Mouse (Mus musculus) midbrain, postnatal 0 days (tissue): ENCODE results near the gene Lacc1. TPM values are rescaled to one million over a fixed set of nuclear protein-coding genes. Genes with fewer than 3 reads are reported as not detected.

Source experiments
- ATAC-seq: fragments of 200-750 bp; cut with Nextera tagmentation; 2 replicates; pipeline ENCODE4 v1.8.0; 2017; ENCODE audit warnings: moderate number of reproducible peaks, mild to moderate bottlenecking, moderate TSS enrichment, moderate library complexity; ENCODE audit not compliant: low FRiP score
- DNase-seq: peaks from one replicate; pipeline ENCODE4 v3.0.0-alpha.2; 2015; ENCODE audit warnings: low spot score
- H3K27ac ChIP-seq: fragments of 300-500 bp; sonication (generic); 2 replicates; pipeline ENCODE4 v1.5.1; 2014; ENCODE audit warnings: low read depth, mild to moderate bottlenecking, low read length, mixed read lengths
- H3K27me3 ChIP-seq: fragments of 300-500 bp; sonication (generic); 2 replicates; pipeline ENCODE4 v1.6.1; 2014; ENCODE audit warnings: low read length, control low read depth, mixed read lengths; ENCODE audit not compliant: insufficient read depth
- H3K36me3 ChIP-seq: fragments of 300-500 bp; sonication (generic); 2 replicates; pipeline ENCODE4 v1.6.1; 2014; ENCODE audit warnings: low read length, control low read depth, mixed read lengths; ENCODE audit not compliant: insufficient read depth
- H3K4me1 ChIP-seq: fragments of 300-500 bp; sonication (generic); 2 replicates; pipeline ENCODE4 v1.6.1; 2014; ENCODE audit warnings: mild to moderate bottlenecking, control low read depth, antibody characterized with exemption, low read length, mixed read lengths; ENCODE audit not compliant: insufficient read depth
- H3K4me2 ChIP-seq: fragments of 300-500 bp; sonication (generic); 2 replicates; pipeline ENCODE4 v1.6.1; 2014; ENCODE audit warnings: low read depth, mild to moderate bottlenecking, low read length, mixed read lengths; ENCODE audit not compliant: poor library complexity, severe bottlenecking
- H3K4me3 ChIP-seq: fragments of 300-500 bp; sonication (generic); 2 replicates; pipeline ENCODE4 v1.5.1; 2014; ENCODE audit warnings: low read depth, mild to moderate bottlenecking, low read length, moderate library complexity
- H3K9ac ChIP-seq: fragments of 300-500 bp; sonication (generic); replicated peaks from 2 replicates; pipeline ENCODE4 v1.6.1; 2014; ENCODE audit warnings: mild to moderate bottlenecking, low read length, moderate library complexity, mixed read lengths; ENCODE audit not compliant: poor library complexity, severe bottlenecking
- H3K9me3 ChIP-seq: fragments of 300-500 bp; sonication (generic); 2 replicates; pipeline ENCODE4 v1.6.1; 2016; ENCODE audit warnings: low read length, control low read depth
- CTCF ChIP-seq: IDR thresholded peaks from 2 replicates; pipeline ENCODE4 v1.5.1; 2016; ENCODE audit warnings: antibody characterized with exemption, mild to moderate bottlenecking
- WGBS: fragments of 180-500 bp; shearing (Covaris S2); extraction: QIAGEN DNeasy Blood & Tissue Kit; methylation state at CpG from one replicate; pipeline ENCODE4 v1.1.7; 2014; 5-methylcytosine and 5-hydroxymethylcytosine counted together
- polyA plus RNA-seq: library from polyadenylated mRNA; unstranded; fragments of >200 nt; fragmentation: Nextera tagmentation; extraction: Ambion mirVana; gene quantifications from 2 replicates; pipeline ENCODE4 v1.2.1, GENCODE M21; 2015
- total RNA-seq: library from RNA; depleted of rRNA; stranded (reverse); fragments of >200 nt; gene quantifications from 2 replicates; pipeline ENCODE4 v1.2.3, GENCODE M21; 2014

Gene Lacc1
- total and polyA plus RNA-seq, 2 experiments from 2014 or later = 1.5 to 2.2 TPM

DNA sequence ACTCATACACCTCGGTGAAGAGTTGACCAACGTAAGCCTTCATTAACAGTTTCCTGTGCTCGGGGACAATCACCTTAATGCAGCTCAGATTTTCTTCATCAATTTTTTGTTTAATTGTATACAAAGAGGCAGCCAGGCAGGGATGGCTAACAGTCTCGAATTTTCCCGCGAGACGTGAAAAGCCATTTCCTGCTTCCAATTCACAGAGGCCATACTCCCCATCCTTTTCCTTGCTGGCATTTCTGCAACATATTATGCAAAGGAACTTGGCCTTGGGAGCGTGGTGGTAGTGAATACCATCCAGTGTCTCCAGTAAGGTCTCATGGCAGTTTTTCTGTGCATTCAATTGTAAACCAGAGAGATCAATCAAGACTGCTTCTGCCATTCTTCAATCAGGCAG lies 1.7 kb downstream of the Lacc1 start:
- Histone ChIP-seq H3K4me2 (no peak overlapping the region), H3K27ac (no peak overlapping the region), H3K9me3 (no peaks in the 10 kb centered on the region), H3K27me3 (no peaks in the 10 kb centered on the region), H3K9ac (no peak overlapping the region), H3K36me3 (no peaks in the 10 kb centered on the region), H3K4me1 (no peaks in the 10 kb centered on the region), H3K4me3 (no peak overlapping the region)
- WGBS = 90% methylated on average over 8 of the region's 8 CpGs
- ATAC-seq (no peak), DNase-seq (no peak)
- no peak for TF ChIP-seq CTCF

DNA sequence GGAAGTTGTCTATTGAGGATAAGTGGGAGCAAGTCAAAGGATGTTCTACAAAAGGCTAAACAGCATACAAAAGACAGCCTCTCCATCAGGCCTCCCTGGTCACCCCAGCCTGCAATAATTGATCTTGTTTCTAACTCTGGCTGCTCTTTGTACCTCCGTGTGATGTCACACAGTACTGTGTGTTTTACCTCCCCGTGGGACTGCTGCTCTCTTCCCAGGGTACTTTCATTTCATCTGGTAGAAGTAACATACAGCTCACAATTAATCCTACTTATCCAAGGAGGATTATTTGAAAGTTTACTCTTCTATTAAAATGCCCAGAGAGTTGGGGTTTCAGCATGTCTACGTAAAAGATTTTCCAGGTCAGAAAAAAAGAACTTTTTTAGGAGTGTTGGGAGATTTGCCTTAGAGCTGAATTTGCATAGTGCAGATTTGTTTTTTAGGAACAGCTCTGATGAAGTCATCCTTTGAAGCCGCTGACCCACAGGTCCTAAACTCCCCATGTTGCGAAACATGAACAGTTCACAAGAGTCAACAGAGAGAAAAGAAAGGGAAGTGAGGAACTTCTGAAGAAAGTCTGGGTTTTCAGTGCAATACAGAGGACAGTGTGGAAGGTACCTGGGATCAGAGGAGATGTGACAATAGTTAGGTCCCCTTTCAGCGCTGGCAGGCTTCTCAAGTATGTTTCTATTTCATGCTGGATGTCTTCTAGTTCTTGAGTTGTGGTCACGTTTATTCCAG lies 2.4 kb downstream of the Lacc1 start:
- Histone ChIP-seq H3K9me3 (no peaks in the 10 kb centered on the region), H3K27ac (no peak overlapping the region), H3K36me3 (no peaks in the 10 kb centered on the region), H3K4me3 (no peak overlapping the region), H3K4me1 (no peaks in the 10 kb centered on the region), H3K4me2 (no peak overlapping the region), H3K9ac (no peak overlapping the region), H3K27me3 (no peaks in the 10 kb centered on the region)
- DNase-seq = no peak
- TF ChIP-seq CTCF = no peak
- no peak for ATAC-seq
- WGBS = 61% methylated on average over 7 of the region's 7 CpGs

DNA sequence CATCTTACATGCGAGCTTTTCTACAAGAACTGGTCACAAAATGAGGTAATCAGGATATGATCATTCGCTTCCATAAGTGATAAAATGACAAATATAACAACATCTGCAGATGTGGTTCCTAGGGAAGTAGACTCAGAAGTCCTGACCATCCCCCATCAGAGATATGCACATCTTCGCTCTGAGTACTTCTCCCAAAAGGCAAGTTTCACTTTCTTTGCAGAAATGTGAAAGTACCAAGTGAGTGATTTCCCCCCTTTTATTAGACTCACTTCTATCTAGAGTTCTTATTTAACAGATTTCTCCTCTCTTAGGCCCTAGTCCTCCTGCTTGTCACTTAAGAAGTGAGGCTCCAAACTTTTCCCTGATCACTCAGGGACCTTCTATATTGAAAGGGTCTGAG lies 3.3 kb downstream of the Lacc1 start:
- no peaks in the 10 kb centered on the region for H3K27me3 ChIP-seq
- no peak overlapping the region for H3K4me2 ChIP-seq
- no peaks in the 10 kb centered on the region for H3K9me3 ChIP-seq
- DNase-seq (no peak), ATAC-seq (no peak)
- 96% methylated on average over 3 of the region's 3 CpGs for WGBS
- no peak overlapping the region for H3K27ac ChIP-seq
- no peak overlapping the region for H3K4me3 ChIP-seq
- no peak overlapping the region for H3K9ac ChIP-seq
- no peaks in the 10 kb centered on the region for H3K4me1 ChIP-seq
- TF ChIP-seq CTCF = no peak
- no peaks in the 10 kb centered on the region for H3K36me3 ChIP-seq

DNA sequence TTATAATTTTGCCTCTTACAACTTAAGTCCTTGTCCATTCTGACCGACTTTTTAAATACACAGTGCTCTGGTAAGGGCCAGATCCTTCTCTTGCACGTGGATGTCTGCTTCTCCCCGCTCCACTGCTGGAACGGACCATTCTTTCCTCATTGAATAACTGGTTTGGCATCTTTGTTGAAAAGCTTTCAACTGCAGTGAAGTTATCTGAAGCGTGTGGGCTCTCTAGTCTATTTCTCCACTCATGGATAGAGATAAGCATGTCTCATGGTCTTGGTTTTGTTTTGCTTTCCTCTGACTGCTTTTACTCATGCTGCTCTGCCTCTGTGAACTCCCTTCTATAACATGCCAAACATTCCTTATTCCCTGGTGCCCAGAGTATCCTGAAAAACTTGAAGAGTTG lies 4.3 kb downstream of the Lacc1 start:
- Histone ChIP-seq H3K4me2 (no peak overlapping the region), H3K9ac (no peak overlapping the region), H3K4me1 (no peaks in the 10 kb centered on the region), H3K4me3 (no peak overlapping the region), H3K27ac (no peak overlapping the region), H3K27me3 (no peaks in the 10 kb centered on the region), H3K36me3 (no peaks in the 10 kb centered on the region), H3K9me3 (no peaks in the 10 kb centered on the region)
- 73% methylated on average over 5 of the region's 5 CpGs for WGBS
- TF ChIP-seq CTCF = no peak
- ATAC-seq (no peak), DNase-seq (no peak)

DNA sequence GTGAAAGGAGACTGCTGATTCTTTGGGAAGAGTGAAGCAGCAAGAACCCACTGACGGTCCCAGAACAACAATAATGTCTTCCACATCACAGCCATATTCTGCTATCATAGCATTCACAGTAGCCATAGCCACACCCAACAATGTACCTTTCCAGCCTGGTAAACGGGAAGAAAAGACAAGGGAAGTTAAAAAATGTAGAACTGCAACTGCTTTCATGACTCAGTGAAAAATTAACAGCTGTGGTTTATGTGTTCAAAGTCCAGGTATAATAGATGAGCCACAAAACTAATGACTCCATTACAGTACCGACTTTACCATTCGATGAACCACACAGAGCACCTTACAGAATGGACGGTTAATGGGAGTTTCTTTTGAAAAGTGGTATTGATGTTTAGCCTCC lies 5.9 kb downstream of the Lacc1 start:
- 88% methylated on average over 5 of the region's 5 CpGs for WGBS
- Histone ChIP-seq H3K4me3 (no peak overlapping the region), H3K27ac (no peak overlapping the region), H3K9ac (no peak overlapping the region), H3K9me3 (no peaks in the 10 kb centered on the region), H3K4me2 (no peak overlapping the region), H3K36me3 (no peaks in the 10 kb centered on the region), H3K4me1 (no peaks in the 10 kb centered on the region), H3K27me3 (no peaks in the 10 kb centered on the region)
- DNase-seq (no peak), ATAC-seq (no peak)
- TF ChIP-seq CTCF = no peak

DNA sequence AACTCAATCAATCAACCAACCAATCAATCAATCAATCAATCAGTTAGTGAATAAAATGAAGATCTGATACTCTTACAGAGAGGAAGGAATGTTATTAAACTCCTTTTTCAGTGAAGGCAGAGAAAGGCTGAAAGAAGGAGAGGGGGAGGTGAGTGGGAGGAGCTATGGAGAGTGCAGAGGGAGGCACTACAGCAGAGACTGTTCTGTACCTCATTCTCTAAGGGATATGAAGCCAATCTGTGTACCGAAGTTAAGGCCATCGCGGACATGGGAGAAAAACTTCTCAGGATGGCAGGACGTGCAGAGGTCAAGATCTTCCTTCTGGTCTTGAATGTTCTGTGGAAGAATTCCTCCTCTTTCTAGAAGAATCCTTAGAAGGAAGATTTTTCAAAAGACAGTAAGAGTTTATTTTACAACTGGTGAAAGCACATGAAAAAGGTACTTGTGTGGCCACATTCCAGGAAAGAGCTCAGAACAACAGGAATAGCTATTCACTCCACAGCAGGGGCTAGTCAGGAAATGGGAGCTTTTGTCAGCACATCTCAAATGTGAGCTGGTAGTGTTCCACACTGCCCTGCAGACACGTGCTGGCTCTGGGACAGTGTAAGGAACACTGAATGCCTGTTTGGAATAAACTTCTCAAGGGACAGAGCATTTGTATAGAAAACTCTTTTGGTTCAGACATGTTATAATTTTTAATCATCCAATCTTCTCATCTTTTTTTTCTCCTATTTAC lies 7.2 kb downstream of the Lacc1 start:
- no peak for ATAC-seq
- H3K36me3 ChIP-seq = no peaks in the 10 kb centered on the region
- no peaks in the 10 kb centered on the region for H3K4me1 ChIP-seq
- no peak overlapping the region for H3K27ac ChIP-seq
- H3K9me3 ChIP-seq = no peaks in the 10 kb centered on the region
- TF ChIP-seq CTCF = no peak
- DNase-seq = no peak
- H3K4me2 ChIP-seq = no peak overlapping the region
- 51% methylated on average over 5 of the region's 5 CpGs for WGBS
- no peak overlapping the region for H3K4me3 ChIP-seq
- H3K9ac ChIP-seq = no peak overlapping the region
- no peaks in the 10 kb centered on the region for H3K27me3 ChIP-seq
